Mouse (Mus musculus) embryonic facial prominence, embryonic 13.5 days (tissue): Measurements from ENCODE around the gene Mgmt. TPM values are rescaled to one million over a fixed set of nuclear protein-coding genes. Genes with fewer than 3 reads are reported as not detected.

ENCODE experiments used
- ATAC-seq: fragments of 200-750 bp; cut with Nextera tagmentation; 2 replicates; pipeline ENCODE4 v1.8.0; 2017; ENCODE audit warnings: low read depth; ENCODE audit not compliant: insufficient number of reproducible peaks, insufficient read depth, low FRiP score, low TSS enrichment
- H3K27ac ChIP-seq: fragments of 300-500 bp; sonication (generic); 2 replicates; pipeline ENCODE4 v1.5.1; 2015; ENCODE audit warnings: moderate library complexity, mild to moderate bottlenecking, inconsistent platforms
- H3K27me3 ChIP-seq: fragments of 300-500 bp; sonication (generic); 2 replicates; pipeline ENCODE4 v1.6.1; 2015; ENCODE audit warnings: mild to moderate bottlenecking, inconsistent platforms
- H3K36me3 ChIP-seq: fragments of 300-500 bp; sonication (generic); 2 replicates; pipeline ENCODE4 v1.6.1; 2015; ENCODE audit warnings: mild to moderate bottlenecking, inconsistent platforms
- H3K4me1 ChIP-seq: fragments of 300-500 bp; sonication (generic); 2 replicates; pipeline ENCODE4 v1.6.1; 2015; ENCODE audit warnings: inconsistent platforms
- H3K4me2 ChIP-seq: fragments of 300-500 bp; sonication (generic); 2 replicates; pipeline ENCODE4 v1.6.1; 2015; ENCODE audit warnings: moderate library complexity, mild to moderate bottlenecking, inconsistent platforms
- H3K4me3 ChIP-seq: fragments of 300-500 bp; sonication (generic); 2 replicates; pipeline ENCODE4 v1.5.1; 2015; ENCODE audit warnings: mild to moderate bottlenecking, inconsistent platforms
- H3K9ac ChIP-seq: fragments of 300-500 bp; sonication (generic); 2 replicates; pipeline ENCODE4 v1.6.1; 2015; ENCODE audit warnings: mild to moderate bottlenecking, inconsistent platforms
- H3K9me3 ChIP-seq: fragments of 300-500 bp; sonication (generic); 2 replicates; pipeline ENCODE4 v1.6.1; 2016; ENCODE audit warnings: inconsistent platforms
- WGBS: fragments of 180-500 bp; shearing (Covaris S2); methylation state at CpG from one replicate; pipeline ENCODE4 v1.1.7; 2015; ENCODE audit warnings: mixed read lengths; 5-methylcytosine and 5-hydroxymethylcytosine counted together
- polyA plus RNA-seq: library from polyadenylated mRNA; unstranded; fragments of >200 nt; fragmentation: Nextera tagmentation; extraction: Ambion mirVana; gene quantifications from 2 replicates; pipeline ENCODE4 v1.2.1, GENCODE M21; 2015

Mgmt gene
- polyA plus RNA-seq, 1 experiment from 2014 or later = 7.1 TPM

GRCm38 (mm10) chr7:137037471-137037870 is 143.1 kb downstream of the Mgmt start:
- Histone ChIP-seq H3K9ac (no peak overlapping the region), H3K27ac (no peak overlapping the region), H3K27me3 (0 out of 2 replicates have a peak, but pooled peaks cover 3% of the 10 kb centered on the region), H3K9me3 (0 out of 2 replicates have a peak, but pooled peaks cover 5% of the 10 kb centered on the region), H3K4me2 (no peak overlapping the region), H3K4me1 (peaks cover 23% of the 10 kb centered on the region), H3K4me3 (no peak overlapping the region), H3K36me3 (no peaks in the 10 kb centered on the region)
- ATAC-seq = no peak
- WGBS = 80% methylated on average over 4 of the region's 4 CpGs

GRCm38 (mm10) chr7:137037872-137038271 is 143.5 kb downstream of the Mgmt start:
- 63% methylated on average over 5 of the region's 5 CpGs for WGBS
- Histone ChIP-seq H3K27ac (no peak overlapping the region), H3K27me3 (0 out of 2 replicates have a peak, but pooled peaks cover 3% of the 10 kb centered on the region), H3K4me3 (no peak overlapping the region), H3K9ac (no peak overlapping the region), H3K9me3 (0 out of 2 replicates have a peak, but pooled peaks cover 5% of the 10 kb centered on the region), H3K36me3 (no peaks in the 10 kb centered on the region), H3K4me1 (peaks cover 23% of the 10 kb centered on the region), H3K4me2 (no peak overlapping the region)
- no peak for ATAC-seq

DNA sequence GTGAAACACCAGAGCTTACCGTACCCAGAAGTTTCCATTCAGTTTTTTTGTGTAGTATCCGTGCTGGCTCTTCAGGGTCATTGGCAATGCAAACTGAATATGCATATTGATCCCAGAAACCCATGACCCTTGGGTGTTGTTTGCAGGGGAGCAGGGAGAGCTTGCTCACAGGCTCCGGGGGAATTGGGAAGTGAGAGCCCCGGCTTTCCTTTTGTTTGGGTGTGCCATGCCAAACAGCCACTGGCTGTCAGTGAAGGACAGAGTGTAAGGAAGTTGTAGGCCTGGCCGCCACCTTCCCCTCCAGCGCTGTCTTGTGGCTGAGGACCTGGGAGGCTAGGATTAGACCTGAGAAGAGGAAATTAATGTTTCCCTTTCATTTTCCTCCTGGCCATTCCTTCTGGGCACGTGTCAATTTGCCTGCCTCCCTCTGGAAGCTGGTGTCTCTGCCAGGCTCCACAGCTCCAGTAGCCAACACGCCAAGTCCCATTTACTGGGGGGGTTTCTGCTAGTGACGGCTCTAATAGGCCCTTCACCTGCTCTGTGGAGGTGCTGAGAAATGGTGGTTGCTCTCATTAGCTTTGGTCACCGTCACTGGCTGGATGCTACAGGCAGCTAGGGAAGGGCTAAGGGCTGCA is 144.0 kb downstream of the Mgmt start:
- H3K36me3 ChIP-seq = no peaks in the 10 kb centered on the region
- no peak overlapping the region for H3K4me2 ChIP-seq
- ATAC-seq = no peak
- 0 out of 2 replicates have a peak, but pooled peaks cover 5% of the 10 kb centered on the region for H3K9me3 ChIP-seq
- H3K4me3 ChIP-seq = no peak overlapping the region
- H3K9ac ChIP-seq = no peak overlapping the region
- 59% methylated on average over 10 of the region's 10 CpGs for WGBS
- peaks cover 23% of the 10 kb centered on the region for H3K4me1 ChIP-seq
- H3K27ac ChIP-seq = no peak overlapping the region
- H3K27me3 ChIP-seq = 0 out of 2 replicates have a peak, but pooled peaks cover 3% of the 10 kb centered on the region

DNA sequence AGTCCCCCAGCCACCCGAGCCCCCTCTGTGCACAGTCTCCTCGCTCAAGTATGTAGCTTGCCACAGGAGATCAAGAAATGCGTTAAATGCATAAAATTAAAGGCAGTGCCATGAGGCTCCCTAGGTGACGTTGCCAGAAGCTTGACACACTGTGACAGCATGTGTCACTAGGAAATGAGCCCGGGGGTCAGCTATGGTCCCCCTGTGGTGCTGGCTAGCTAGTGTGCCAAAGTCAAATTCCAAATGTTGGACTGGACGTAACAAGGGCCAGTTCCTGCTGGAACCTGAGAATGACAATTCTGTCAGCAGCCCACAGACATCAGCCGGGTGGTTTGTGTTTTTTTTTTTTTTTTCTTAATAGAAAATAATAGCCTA is 144.5 kb downstream of the Mgmt start:
- H3K4me2 ChIP-seq = no peak overlapping the region
- 50% methylated on average over 7 of the region's 7 CpGs for WGBS
- H3K4me3 ChIP-seq = no peak overlapping the region
- 0 out of 2 replicates have a peak, but pooled peaks cover 3% of the 10 kb centered on the region for H3K27me3 ChIP-seq
- H3K4me1 ChIP-seq = peaks cover 23% of the 10 kb centered on the region
- no peak overlapping the region for H3K27ac ChIP-seq
- 0 out of 2 replicates have a peak, but pooled peaks cover 5% of the 10 kb centered on the region for H3K9me3 ChIP-seq
- no peak overlapping the region for H3K9ac ChIP-seq
- ATAC-seq = no peak
- H3K36me3 ChIP-seq = no peaks in the 10 kb centered on the region

- H3K4me2 ChIP-seq = no peak overlapping the region
- H3K9me3 ChIP-seq = no peaks in the 10 kb centered on the region
- 68% methylated on average over 8 of the region's 8 CpGs for WGBS
- peaks cover 23% of the 10 kb centered on the region for H3K4me1 ChIP-seq
- H3K36me3 ChIP-seq = no peaks in the 10 kb centered on the region
- no peak for ATAC-seq
- H3K27me3 ChIP-seq = 0 out of 2 replicates have a peak, but pooled peaks cover 3% of the 10 kb centered on the region
- H3K27ac ChIP-seq = no peak overlapping the region
- H3K9ac ChIP-seq = no peak overlapping the region
- H3K4me3 ChIP-seq = no peak overlapping the region
Measured at GRCm38 (mm10) chr7:137040646-137041045, 146.2 kb downstream of the Mgmt start.

GRCm38 (mm10) chr7:137046891-137047290 is 152.5 kb downstream of the Mgmt start:
- H3K4me2 ChIP-seq = no peak overlapping the region
- no peak overlapping the region for H3K4me3 ChIP-seq
- H3K9me3 ChIP-seq = no peaks in the 10 kb centered on the region
- 84% methylated on average over 4 of the region's 4 CpGs for WGBS
- H3K36me3 ChIP-seq = no peaks in the 10 kb centered on the region
- ATAC-seq = no peak
- H3K27ac ChIP-seq = no peak overlapping the region
- H3K4me1 ChIP-seq = peaks cover 13% of the 10 kb centered on the region
- H3K9ac ChIP-seq = no peak overlapping the region
- no peaks in the 10 kb centered on the region for H3K27me3 ChIP-seq

- 49% methylated on average over 8 of the region's 8 CpGs for WGBS
Measured at GRCm38 (mm10) chr7:137048086-137048922, 153.9 kb downstream of the Mgmt start.

GRCm38 (mm10) chr7:137054343-137054742 is 159.9 kb downstream of the Mgmt start:
- no peaks in the 10 kb centered on the region for H3K36me3 ChIP-seq
- H3K4me2 ChIP-seq = no peak overlapping the region
- whole genome bisulfite sequencing = 72% methylated on average over 5 of the region's 5 CpGs
- no peak for ATAC-seq
- H3K4me3 ChIP-seq = no peak overlapping the region
- no peak overlapping the region for H3K27ac ChIP-seq
- no peaks in the 10 kb centered on the region for H3K27me3 ChIP-seq
- no peaks in the 10 kb centered on the region for H3K9me3 ChIP-seq
- no peak overlapping the region for H3K9ac ChIP-seq
- peaks cover 5% of the 10 kb centered on the region; the same call in 1 of the 2 replicates for H3K4me1 ChIP-seq

More at GRCm38 (mm10) chr7:137048086-137048922, 153.9 kb downstream of the Mgmt start:
- no peak overlapping the region for H3K9ac ChIP-seq
- no peak overlapping the region for H3K4me2 ChIP-seq
- H3K4me1 ChIP-seq = peaks cover 13% of the 10 kb centered on the region
- no peak overlapping the region; the same call in 1 of the 2 replicates for H3K27ac ChIP-seq
- H3K27me3 ChIP-seq = no peaks in the 10 kb centered on the region
- ATAC-seq = no peak
- H3K9me3 ChIP-seq = no peaks in the 10 kb centered on the region
- H3K36me3 ChIP-seq = no peaks in the 10 kb centered on the region
- H3K4me3 ChIP-seq = no peak overlapping the region

GRCm38 (mm10) chr7:137056126-137056525 is 161.7 kb downstream of the Mgmt start:
- Histone ChIP-seq H3K4me2 (no peak overlapping the region), H3K9ac (no peak overlapping the region), H3K27me3 (no peaks in the 10 kb centered on the region), H3K4me1 (peaks cover 5% of the 10 kb centered on the region; the same call in 1 of the 2 replicates), H3K36me3 (no peaks in the 10 kb centered on the region), H3K27ac (no peak overlapping the region), H3K4me3 (no peak overlapping the region), H3K9me3 (no peaks in the 10 kb centered on the region)
- ATAC-seq = no peak
- WGBS = 54% methylated on average over 5 of the region's 5 CpGs

GRCm38 (mm10) chr7:137060488-137060887 is 166.1 kb downstream of the Mgmt start:
- WGBS = 44% methylated on average over 3 of the region's 3 CpGs
- peaks cover 3% of the 10 kb centered on the region; the same call in 1 of the 2 replicates for H3K27me3 ChIP-seq

GRCm38 (mm10) chr7:137061109-137061508 is 166.7 kb downstream of the Mgmt start:
- 94% methylated on average over 6 of the region's 6 CpGs for WGBS
- H3K4me1 ChIP-seq = peaks cover 3% of the 10 kb centered on the region; the same call in 1 of the 2 replicates
- H3K36me3 ChIP-seq = no peaks in the 10 kb centered on the region
- no peak overlapping the region for H3K27ac ChIP-seq
- no peak overlapping the region for H3K4me2 ChIP-seq
- no peak overlapping the region for H3K9ac ChIP-seq
- no peak overlapping the region for H3K4me3 ChIP-seq
- no peak for ATAC-seq
- peaks cover 3% of the 10 kb centered on the region; the same call in 1 of the 2 replicates for H3K27me3 ChIP-seq
- no peaks in the 10 kb centered on the region for H3K9me3 ChIP-seq

More at GRCm38 (mm10) chr7:137060488-137060887, 166.1 kb downstream of the Mgmt start:
- peaks cover 5% of the 10 kb centered on the region; the same call in 1 of the 2 replicates for H3K4me1 ChIP-seq
- H3K9ac ChIP-seq = no peak overlapping the region
- H3K36me3 ChIP-seq = no peaks in the 10 kb centered on the region
- no peak overlapping the region for H3K4me2 ChIP-seq
- H3K27ac ChIP-seq = no peak overlapping the region
- no peak for ATAC-seq
- no peaks in the 10 kb centered on the region for H3K9me3 ChIP-seq
- no peak overlapping the region for H3K4me3 ChIP-seq
